Mouse (Mus musculus) gastrocnemius, adult 18-20 months (tissue): Measurements from ENCODE around the gene Stpg4. TPM values are rescaled to one million over a fixed set of nuclear protein-coding genes. Genes with fewer than 3 reads are reported as not detected.

Experiments
- DNase-seq: peaks from one replicate; pipeline ENCODE4 v3.0.0; 2021; ENCODE audit warnings: low spot score
- total RNA-seq, 2 experiments: library from RNA; stranded (reverse); gene quantifications; 2 replicates each; pipeline ENCODE4 v1.2.3; 2021

Stpg4 gene
- total RNA-seq, 2 experiments from 2014 or later = not detected

DNA sequence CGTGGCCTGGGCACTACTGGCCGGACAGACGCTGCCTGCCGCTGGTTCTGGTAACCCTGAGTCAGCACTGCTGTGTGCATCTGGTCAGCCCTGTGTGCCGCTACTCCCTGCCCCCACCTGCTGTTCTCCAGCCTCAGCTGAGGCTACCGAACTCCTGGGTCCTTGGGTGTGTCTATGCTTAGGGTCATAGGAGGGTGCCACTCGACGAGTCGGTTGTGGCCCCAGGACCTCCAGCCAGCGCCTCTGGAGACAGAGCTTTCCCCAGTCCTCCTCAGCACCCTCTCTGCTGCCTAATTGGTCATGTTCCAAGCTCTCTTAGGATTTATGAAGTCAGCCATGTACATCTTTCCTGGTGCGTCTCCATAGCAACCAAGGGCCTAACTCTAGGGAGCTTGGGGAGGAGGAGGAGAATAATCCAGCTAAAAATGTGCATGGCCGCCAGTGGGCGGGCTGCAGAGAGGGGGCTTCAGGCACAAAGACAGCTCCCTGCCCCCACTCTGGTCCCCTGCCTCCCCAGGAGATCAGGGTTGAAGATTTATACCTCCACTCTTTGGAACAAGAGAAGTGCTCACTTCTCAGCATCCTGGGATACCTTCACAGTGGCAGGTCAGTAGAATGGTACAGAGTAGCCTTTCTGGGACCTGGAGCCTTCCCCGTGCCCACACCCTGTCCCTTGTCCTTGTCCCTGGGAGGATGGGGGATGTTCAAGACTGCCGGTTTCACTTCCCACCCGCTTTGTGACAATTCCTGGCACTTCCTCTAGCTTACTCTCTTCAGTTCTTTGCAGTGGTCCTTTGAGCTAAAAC, 49.0 kb downstream of the Stpg4 start:
- DNase-seq = peak; percentile 65

GRCm38 (mm10) chr17:87377536-87377935, 50.0 kb downstream of the Stpg4 start:
- DNase-seq = no peak

DNA sequence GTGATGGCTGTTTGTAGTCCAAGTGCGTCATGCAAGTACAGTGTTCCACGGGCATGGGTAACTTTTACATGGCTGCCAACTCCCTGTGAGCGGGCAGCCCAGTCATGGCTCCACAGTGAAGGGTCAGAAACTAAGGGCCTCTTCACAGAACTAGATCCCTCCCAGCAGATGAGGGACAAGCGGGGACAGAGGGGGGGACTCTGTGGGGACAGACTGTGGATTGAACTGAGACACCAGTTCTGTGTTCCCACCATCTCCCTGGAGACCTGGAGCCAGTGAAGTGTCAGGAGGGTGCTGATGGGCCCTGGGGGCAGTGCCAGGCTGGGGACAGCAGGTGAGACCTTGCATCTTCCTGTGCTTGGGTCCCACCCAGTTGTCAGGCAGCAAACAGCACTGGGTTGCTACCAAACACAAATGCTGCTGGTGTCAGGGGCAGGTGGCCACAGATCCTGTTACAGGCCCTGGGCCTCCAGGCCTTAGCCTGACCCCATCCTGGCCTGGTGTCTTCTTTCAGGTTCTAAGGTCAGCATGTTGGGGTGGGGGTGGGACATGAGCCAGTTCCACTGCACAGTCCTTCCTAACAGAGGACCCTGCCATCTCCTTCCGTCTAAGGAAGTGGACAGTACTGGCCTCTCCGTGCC, 50.6 kb downstream of the Stpg4 start:
- DNase-seq = peak; percentile 82

DNA sequence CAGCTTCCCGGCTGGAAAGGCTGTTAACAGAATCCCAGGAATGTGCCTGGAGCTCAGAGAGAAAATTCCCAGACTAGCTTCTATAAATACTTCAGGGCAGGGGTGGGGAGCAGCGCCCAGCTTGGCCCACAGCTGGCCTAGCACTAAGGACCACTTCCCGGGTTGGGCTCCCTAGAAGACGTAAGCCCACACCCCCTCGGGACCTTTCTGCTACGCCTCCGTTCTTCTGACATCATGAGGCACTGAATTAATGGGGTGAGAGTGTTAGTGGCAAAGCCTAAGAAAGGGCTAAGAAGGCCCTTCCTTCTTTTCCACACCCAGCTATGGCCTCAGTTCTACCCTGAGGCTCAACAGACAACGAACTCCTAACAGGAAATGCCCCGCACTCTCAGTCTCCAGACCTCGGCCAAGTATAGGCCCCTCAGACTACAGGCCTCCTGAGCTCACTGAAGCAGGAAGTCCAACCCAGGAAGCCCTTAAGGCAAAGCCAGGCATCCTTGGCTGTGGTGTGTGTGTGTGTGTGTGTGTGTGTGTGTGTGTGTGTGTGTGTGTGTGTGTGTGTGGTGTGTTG, 51.5 kb downstream of the Stpg4 start:
- DNase-seq = no peak

- no peak for DNase-seq
Observed at GRCm38 (mm10) chr17:87373327-87373726, 54.2 kb downstream of the Stpg4 start.

GRCm38 (mm10) chr17:87372189-87372588, 55.4 kb downstream of the Stpg4 start:
- DNase-seq = no peak

GRCm38 (mm10) chr17:87369270-87369759, 58.2 kb downstream of the Stpg4 start:
- DNase-seq = no peak

- no peak for DNase-seq
Observed at GRCm38 (mm10) chr17:87368481-87368880, 59.1 kb downstream of the Stpg4 start.

GRCm38 (mm10) chr17:87367640-87368039, 59.9 kb downstream of the Stpg4 start:
- DNase-seq = peak; percentile 89

- no peak for DNase-seq
Observed at GRCm38 (mm10) chr17:87367228-87367627, 60.3 kb downstream of the Stpg4 start.

DNA sequence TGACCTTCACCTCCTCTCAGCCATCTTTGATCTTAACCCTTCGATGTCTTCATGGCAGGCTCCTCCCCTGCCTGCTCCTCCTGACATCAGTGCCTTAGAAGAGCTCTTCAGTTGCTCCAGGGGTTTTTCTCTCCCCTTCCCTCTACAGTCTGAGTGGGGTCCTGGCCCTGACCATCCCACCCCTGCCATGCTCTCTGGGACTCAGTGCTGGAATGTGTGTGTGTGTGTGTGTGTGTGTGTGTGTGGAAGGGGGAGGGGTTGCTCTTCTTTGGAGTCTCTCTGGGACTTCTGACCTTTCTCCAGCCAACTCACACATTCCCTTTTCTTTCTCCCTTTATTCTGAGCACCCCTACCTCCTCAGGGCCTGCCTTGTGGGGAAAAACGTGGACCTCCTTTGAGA, 61.0 kb downstream of the Stpg4 start:
- no peak for DNase-seq

- no peak for DNase-seq
Observed at GRCm38 (mm10) chr17:87365268-87365667, 62.3 kb downstream of the Stpg4 start.

GRCm38 (mm10) chr17:87364108-87364507, 63.4 kb downstream of the Stpg4 start:
- DNase-seq = no peak

GRCm38 (mm10) chr17:87361132-87361531, 66.4 kb downstream of the Stpg4 start:
- peak; percentile 42 for DNase-seq

DNA sequence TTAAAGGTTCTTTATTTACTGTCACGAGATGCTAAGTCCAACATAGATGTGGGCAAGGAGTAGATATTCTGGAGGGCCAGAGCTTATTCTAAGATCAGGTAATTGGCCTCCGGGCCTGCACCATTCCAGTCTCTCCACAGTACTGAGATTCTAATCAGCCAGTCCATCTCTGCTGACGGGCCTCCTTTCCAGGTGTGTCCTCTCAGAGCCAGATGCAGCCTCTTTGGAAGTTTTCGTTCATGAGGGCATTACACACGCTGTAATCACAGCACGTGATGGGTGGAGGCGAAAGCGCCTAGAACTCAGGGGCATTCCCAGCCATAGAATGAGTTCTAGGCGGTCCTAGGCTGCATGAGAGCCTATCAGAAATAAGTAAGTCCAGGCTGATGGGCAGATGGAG, 70.0 kb downstream of the Stpg4 start:
- no peak for DNase-seq

DNA sequence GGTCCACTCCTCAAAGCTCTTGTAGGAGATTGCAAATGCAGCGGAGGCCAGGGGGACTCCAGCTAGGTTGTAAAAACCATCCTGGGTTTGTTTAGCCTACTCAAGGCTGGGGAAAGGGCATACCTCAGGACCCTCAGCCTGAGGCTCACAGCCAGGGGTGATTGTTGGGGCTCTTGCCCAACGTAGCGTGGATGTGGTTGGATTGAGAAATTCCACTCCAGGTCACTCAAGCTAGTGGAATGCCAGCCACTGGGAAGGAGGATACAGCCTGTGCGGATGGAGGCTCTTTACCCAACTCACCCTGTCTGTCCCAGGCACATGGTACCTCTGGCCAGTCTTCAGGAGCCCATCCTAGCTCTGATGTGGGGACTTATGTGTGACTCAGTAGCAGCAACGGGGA, 71.3 kb downstream of the Stpg4 start:
- DNase-seq = no peak

DNA sequence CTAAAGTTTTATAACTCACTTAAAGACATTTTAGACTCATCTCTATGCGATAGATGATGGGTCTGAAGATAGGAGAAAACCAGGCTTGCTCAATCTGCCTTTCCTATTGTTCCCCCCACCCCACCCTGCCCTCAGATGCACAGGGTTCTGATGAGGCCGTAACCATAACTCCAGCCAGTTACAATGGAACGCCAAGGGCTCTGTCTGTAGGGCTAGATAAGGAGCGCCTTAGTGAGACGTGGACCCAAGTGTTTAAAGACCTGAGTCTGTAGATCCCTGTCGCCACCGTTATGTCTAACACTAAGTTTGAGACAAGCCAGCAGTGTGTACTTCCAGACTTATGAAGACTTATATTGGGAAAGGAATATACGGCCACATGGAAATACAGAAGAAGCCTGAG, 72.1 kb downstream of the Stpg4 start:
- DNase-seq = no peak

- DNase-seq = no peak
Observed at GRCm38 (mm10) chr17:87353745-87354320, 73.7 kb downstream of the Stpg4 start.

DNA sequence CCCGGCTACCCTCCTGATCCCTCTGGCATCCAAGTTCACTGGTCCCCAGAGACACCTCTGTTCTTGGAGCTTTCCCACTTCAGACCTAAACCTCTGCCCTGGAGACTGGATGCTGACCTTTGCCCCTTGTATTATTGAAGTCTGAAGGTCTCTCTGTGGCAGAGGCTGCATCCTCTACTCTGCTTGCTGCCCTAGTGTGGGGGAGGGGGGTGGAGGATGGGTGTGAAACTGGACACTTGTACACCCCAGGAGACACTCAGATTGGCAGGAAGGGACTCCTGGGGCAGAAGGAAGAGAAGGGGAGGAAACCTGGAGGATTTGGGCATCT, 74.7 kb downstream of the Stpg4 start:
- no peak for DNase-seq

DNA sequence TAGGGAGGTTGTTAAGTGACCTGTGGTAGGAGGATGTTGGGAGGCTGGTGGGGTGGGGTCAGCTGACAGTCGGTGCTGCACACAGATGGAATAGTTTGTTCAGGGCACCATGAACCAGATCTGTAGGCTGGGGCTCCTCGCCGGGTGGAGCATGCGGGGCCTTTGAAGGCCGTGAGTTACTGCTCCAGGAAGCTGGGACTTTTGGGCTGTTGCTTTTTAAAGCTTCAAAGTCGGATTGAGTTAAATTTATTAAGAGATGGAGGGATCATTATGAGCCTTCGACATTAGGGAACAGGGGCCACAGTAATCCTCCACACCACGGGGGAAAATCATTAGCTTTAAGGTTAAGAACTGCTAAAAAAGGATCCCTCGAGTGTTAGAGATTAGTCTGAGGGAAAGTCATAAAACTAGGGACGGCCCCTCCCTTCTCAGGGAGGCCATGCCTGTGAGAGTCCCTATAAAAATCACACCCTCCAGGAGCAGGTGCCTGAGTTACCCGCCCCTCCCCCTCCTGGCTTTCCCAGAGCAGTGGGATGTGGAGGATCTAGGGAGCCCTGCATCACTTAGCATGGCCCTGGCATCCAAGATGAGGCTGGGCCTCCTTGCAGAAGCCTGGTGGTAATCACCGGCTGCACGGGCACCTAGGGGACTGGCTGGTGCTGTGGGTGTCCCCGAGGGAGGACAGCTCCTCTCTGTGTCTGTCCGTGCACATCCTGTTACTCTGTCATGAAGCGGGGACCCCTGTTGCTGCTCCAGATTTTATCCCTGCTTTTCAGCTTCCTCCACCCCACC, 75.2 kb downstream of the Stpg4 start:
- peak; percentile 63 for DNase-seq
